Mouse (Mus musculus): ENCODE measurements at regions not wholly inside any gene's neighbourhood (a gene's known extent, or its start where the extent isn't known, plus 50 kb on each side); places are given as distances from the start of the nearest gene placed in this dataset. TPM values are rescaled to one million over a fixed set of nuclear protein-coding genes. Genes with fewer than 3 reads are reported as not detected.

DNA sequence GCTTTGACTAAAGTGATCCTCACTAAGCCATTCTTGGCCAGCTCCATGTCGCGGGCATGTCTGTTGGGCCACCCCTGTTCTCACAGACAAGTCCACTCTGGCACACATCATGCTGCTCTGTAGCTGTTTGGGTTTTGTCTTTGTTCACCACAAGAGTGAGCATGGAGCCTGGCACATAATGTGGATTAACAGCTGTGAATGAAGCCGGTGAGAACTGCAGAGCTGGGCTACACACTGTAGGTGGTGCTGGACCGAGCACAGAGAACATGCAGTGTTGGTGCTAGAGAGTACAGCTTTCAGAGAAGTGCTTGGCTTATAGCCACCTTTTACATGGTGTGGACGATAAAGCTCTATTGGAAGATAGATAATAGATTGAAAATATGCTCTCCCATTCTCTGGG lies 74.2 kb upstream of the Tmem260 start:
- Histone ChIP-seq H3K9ac (replicated peaks; ENCODE audit: low read depth, low read length) (no peak overlapping the region), H3K27ac (ENCODE audit: low read depth) (no peak overlapping the region), H3K4me3 (ENCODE audit: low read depth, low read length) (no peak overlapping the region), H3K9me3 (replicated peaks; ENCODE audit: control insufficient read depth, low read length) (no peaks in the 10 kb centered on the region), H3K4me1 (ENCODE audit: control insufficient read depth, insufficient read depth) (no peaks in the 10 kb centered on the region), H3K4me2 (ENCODE audit: low read depth, low read length) (no peak overlapping the region), H3K27me3 (ENCODE audit: control insufficient read depth, insufficient read depth, low read length) (0 out of 2 replicates have a peak, but pooled peaks cover 4% of the 10 kb centered on the region), H3K36me3 (replicated peaks; ENCODE audit: control insufficient read depth, insufficient read depth, low read length) (no peaks in the 10 kb centered on the region)
- 44% methylated on average over 5 of the region's 5 CpGs for WGBS
- ATAC-seq (ENCODE audit: insufficient read depth, low read depth) = peak; percentile 72; the same call in 1 of the 2 replicates
- TF ChIP-seq CTCF (IDR thresholded peaks at IDR 0.05; ENCODE audit: low read depth) (peak; percentile 61), EP300 (IDR thresholded peaks at IDR 0.05; ENCODE audit: low read depth) (no peak)
- DNase-seq (ENCODE audit: low spot score) = peak; percentile 49

DNA sequence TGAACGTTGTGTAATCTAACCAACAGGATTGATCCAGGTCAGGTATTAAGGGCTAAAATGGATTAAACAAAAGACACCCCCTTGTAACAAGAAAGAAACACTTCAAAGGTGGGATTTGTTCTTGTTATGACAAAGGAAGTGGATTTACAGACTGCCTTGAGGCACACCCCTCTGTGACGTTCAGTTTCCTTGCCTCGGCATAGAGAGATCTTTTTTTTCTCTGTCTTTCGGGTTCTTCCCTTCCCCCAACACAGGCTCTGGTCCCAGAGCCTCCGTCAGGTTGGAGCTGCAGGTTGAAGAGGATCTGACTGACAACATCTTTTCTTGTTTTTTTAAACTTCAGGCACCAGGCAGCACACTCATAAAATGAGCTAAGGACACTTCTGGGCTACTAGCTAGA lies 69.8 kb upstream of the Tmem260 start:
- ATAC-seq (ENCODE audit: insufficient read depth, low read depth) (no peak), DNase-seq (ENCODE audit: low spot score) (no peak)
- no peaks in the 10 kb centered on the region for H3K9me3 ChIP-seq (replicated peaks; ENCODE audit: control insufficient read depth, low read length)
- H3K4me2 ChIP-seq (ENCODE audit: low read depth, low read length) = no peak overlapping the region
- H3K9ac ChIP-seq (replicated peaks; ENCODE audit: low read depth, low read length) = no peak overlapping the region
- H3K4me3 ChIP-seq (ENCODE audit: low read depth, low read length) = no peak overlapping the region
- 44% methylated on average over 5 of the region's 5 CpGs for WGBS
- H3K36me3 ChIP-seq (replicated peaks; ENCODE audit: control insufficient read depth, insufficient read depth, low read length) = no peaks in the 10 kb centered on the region
- H3K27ac ChIP-seq (ENCODE audit: low read depth) = no peak overlapping the region
- no peak for TF ChIP-seq EP300 (IDR thresholded peaks at IDR 0.05; ENCODE audit: low read depth)
- TF ChIP-seq CTCF (IDR thresholded peaks at IDR 0.05; ENCODE audit: low read depth) = no peak
- no peaks in the 10 kb centered on the region for H3K4me1 ChIP-seq (ENCODE audit: control insufficient read depth, insufficient read depth)
- H3K27me3 ChIP-seq (ENCODE audit: control insufficient read depth, insufficient read depth, low read length) = no peaks in the 10 kb centered on the region

Small RNAs in the stretch of these regions (microRNA-seq; reads per million reads assigned to microRNA genes)
- not detected for gene Gm23881

Measured in heart, postnatal 0 days (tissue).